Mouse (Mus musculus) spleen, adult 2 months (tissue): ENCODE data around the gene Agk. TPM values are rescaled to one million over a fixed set of nuclear protein-coding genes. Genes with fewer than 3 reads are reported as not detected.

ENCODE experiments used
- DNase-seq, 2 experiments: peaks; one replicate each; pipeline versions ENCODE4 v3.0.0 to v3.0.0-alpha.2; 2012 to 2021; ENCODE audit warnings: low spot score in 2 of 2, low read depth in 1 of 2
- H3K27ac ChIP-seq: fragments of 200-500 bp; 2 replicates; pipeline ENCODE4 v1.5.1; 2012; ENCODE audit warnings: low read length, inconsistent platforms; ENCODE audit not compliant: insufficient read depth
- H3K27me3 ChIP-seq: fragments of 200-500 bp; 2 replicates; pipeline ENCODE4 v1.6.1; 2012; ENCODE audit warnings: mild to moderate bottlenecking, moderate library complexity, low read length, inconsistent platforms; ENCODE audit not compliant: control insufficient read depth, insufficient read depth
- H3K36me3 ChIP-seq: fragments of 200-500 bp; 2 replicates; pipeline ENCODE4 v1.6.1; 2012; ENCODE audit warnings: mild to moderate bottlenecking, low read length, inconsistent platforms; ENCODE audit not compliant: control insufficient read depth, insufficient read depth
- H3K4me1 ChIP-seq: fragments of 200-500 bp; 2 replicates; pipeline ENCODE4 v1.6.1; 2011; ENCODE audit warnings: inconsistent platforms; ENCODE audit not compliant: control insufficient read depth, insufficient read depth, insufficient read length
- H3K4me3 ChIP-seq: fragments of 200-500 bp; 2 replicates; pipeline ENCODE4 v1.5.1; 2011; ENCODE audit warnings: mild to moderate bottlenecking, inconsistent platforms; ENCODE audit not compliant: insufficient read depth, insufficient read length; ENCODE audit errors: extremely low read depth
- CTCF ChIP-seq: fragments of 200-500 bp; IDR thresholded peaks from 2 replicates; pipeline ENCODE4 v1.5.1; 2011; ENCODE audit warnings: mild to moderate bottlenecking, inconsistent platforms; ENCODE audit not compliant: insufficient read depth, insufficient read length, insufficient replicate concordance; ENCODE audit errors: extremely low read depth
- POLR2A ChIP-seq: fragments of 200-500 bp; IDR thresholded peaks from 2 replicates; pipeline ENCODE4 v1.6.1; 2011; ENCODE audit warnings: low read depth, low read length, inconsistent platforms
- WGBS: fragments of 180-500 bp; shearing (Covaris S2); methylation state at CpG from one replicate; pipeline ENCODE4 v1.1.7; 2018; 5-methylcytosine and 5-hydroxymethylcytosine counted together
- polyA plus RNA-seq: library from polyadenylated mRNA; depleted of rRNA; stranded (reverse); fragments of >200 nt; gene quantifications from 2 replicates; pipeline ENCODE4 v1.2.3, GENCODE M21; 2012

Agk gene
- polyA plus RNA-seq, 1 experiment, result 5.1 TPM

DNA sequence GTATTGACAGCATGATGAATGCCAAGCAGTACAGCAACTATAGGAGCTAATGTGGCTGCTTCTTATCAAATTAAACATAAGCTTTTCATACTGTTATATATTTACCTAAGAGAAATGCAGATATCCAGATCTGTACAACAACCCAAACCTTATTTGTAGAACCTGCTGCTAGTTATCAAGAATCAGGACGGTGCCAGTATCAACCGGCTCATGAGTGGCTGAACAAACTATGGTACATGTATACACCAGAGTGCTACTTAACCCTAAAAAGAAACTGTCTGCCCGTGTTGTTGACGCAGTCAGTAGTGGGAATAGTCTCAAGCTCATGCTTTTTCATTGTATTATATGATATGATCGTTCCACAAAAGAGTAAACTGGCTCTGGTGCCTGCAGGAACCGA, 46.1 kb downstream of the Agk start:
- H3K4me1 ChIP-seq, result no peaks in the 10 kb centered on the region
- no peaks in the 10 kb centered on the region for H3K27me3 ChIP-seq
- WGBS, result 92% methylated on average over 6 of the region's 6 CpGs

DNA sequence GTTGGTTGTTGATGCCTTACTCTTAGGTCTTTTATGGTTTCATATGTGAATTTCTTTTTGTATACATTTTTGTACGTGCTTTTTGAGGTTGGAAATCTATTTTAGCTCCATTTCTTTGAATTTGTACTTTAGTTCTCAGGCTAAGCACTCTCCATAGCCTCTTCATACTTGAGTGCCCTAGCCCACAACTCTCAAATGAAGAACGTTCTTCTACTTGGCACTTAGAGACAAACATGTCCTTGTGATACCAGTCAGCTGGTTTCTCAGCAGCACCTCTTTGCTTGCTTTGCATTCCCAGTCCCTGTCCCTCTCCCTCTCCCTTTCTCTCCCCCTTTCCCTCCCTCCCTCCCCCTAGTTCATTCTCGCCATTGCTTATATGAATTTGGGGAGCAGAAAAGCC, 55.2 kb downstream of the Agk start:
- Histone ChIP-seq H3K4me3 (no peak overlapping the region), H3K4me1 (no peaks in the 10 kb centered on the region), H3K36me3 (peaks cover 5% of the 10 kb centered on the region), H3K27me3 (no peaks in the 10 kb centered on the region), H3K27ac (no peak overlapping the region)
- no peak for TF ChIP-seq POLR2A
- TF ChIP-seq CTCF, result no peak
- WGBS, result 82% methylated on average over 3 of the region's 3 CpGs
- DNase-seq, result no peak

More for the DNA sequence above, 46.1 kb downstream of the Agk start:
- no peak overlapping the region for H3K4me3 ChIP-seq
- no peak for DNase-seq
- no peak overlapping the region for H3K27ac ChIP-seq
- TF ChIP-seq POLR2A, result no peak
- TF ChIP-seq CTCF, result no peak
- peaks cover 1% of the 10 kb centered on the region; the same call in 1 of the 2 replicates for H3K36me3 ChIP-seq

DNA sequence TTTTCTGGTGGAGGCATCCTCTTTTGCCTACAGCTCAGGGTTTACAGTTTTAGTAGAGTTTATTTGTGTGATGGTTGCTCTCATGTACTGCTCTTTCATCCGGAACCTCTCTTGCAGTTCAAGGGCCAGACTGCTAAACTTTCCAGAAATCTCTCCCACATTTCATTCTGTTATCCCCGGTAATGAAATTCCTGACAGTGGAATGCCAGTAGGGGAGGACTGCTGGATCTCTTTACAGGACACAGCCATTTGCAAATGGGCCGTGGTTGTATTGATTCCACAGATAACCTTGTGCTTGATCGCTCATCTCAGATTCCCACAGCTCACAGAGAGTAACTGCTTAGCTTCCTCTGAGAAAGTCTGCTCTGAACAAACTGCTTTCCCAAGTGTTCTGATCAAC, 56.9 kb downstream of the Agk start:
- 94% methylated on average over 4 of the region's 4 CpGs for WGBS
- Histone ChIP-seq H3K27ac (no peak overlapping the region), H3K27me3 (no peaks in the 10 kb centered on the region), H3K36me3 (peaks cover 7% of the 10 kb centered on the region), H3K4me1 (no peaks in the 10 kb centered on the region), H3K4me3 (no peak overlapping the region)
- DNase-seq, result no peak
- TF ChIP-seq CTCF (no peak), POLR2A (no peak)

DNA sequence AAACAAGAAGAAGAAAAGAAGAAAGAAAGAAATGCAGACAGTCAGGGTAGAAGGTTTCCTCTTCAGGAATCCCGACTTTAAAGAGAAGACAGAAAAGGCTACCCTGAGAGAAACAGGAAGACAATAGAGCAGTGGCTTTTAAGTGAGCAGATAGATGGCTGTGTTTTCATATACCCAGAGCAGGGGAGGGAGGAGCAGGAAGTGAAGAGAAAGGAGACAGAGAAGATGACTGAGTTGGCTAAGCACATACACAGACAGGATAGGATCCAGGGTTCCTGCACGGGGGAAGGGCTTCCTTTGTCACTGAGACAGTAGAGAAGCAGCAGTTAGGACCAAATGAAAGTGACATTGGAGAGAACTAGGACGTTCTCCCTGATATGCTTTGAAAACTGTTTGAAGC, 60.7 kb downstream of the Agk start:
- TF ChIP-seq POLR2A (no peak), CTCF (no peak)
- Histone ChIP-seq H3K36me3 (peaks cover 10% of the 10 kb centered on the region), H3K4me1 (no peaks in the 10 kb centered on the region), H3K27ac (no peak overlapping the region), H3K27me3 (no peaks in the 10 kb centered on the region), H3K4me3 (no peak overlapping the region)
- 55% methylated on average over 3 of the region's 3 CpGs for WGBS
- DNase-seq, result no peak

DNA sequence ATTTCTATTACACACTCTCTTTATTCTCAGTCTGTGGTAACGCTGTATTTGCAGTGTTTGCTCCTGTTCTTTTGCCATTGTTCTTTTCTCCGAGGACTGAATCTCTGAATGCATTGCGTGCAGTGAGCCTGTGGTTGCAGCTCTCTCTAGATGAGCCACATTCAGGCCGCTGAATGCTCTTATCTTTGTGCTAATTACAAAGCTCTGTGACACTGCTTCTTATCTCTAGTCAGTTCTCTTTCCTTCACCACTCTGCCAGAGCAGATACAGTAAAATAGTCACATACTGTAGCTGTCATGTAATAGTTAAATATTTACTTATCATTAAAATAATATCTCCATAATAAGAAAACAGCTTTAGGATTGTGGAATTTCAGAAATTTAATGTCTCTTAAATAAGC, 63.7 kb downstream of the Agk start:
- no peak overlapping the region for H3K27ac ChIP-seq
- no peaks in the 10 kb centered on the region for H3K27me3 ChIP-seq
- TF ChIP-seq POLR2A, result no peak
- TF ChIP-seq CTCF, result no peak
- no peak for DNase-seq
- no peak overlapping the region for H3K4me3 ChIP-seq
- H3K4me1 ChIP-seq, result no peaks in the 10 kb centered on the region
- peaks cover 7% of the 10 kb centered on the region for H3K36me3 ChIP-seq
- WGBS, result 89% methylated on average over 4 of the region's 4 CpGs

DNA sequence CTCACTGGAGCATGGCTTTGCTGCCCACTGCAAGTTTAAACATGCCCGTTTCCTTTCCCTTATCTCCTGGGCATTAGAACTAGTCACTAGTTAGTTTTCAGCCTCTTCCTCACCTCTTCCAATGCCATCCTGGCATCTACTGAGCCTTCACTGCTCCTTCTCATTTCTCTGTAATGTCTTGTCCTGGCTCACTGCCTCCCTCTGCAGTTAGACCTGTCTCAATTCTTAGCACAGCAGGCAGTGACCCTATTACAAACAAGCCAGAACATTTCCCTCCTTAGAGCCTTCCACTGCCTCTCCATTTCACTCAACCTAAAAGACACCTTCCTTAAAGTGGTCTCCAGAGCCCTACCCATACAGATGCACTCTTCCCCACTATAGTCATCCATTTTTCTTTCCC, 66.0 kb downstream of the Agk start:
- Histone ChIP-seq H3K27ac (no peak overlapping the region), H3K27me3 (no peaks in the 10 kb centered on the region), H3K4me3 (no peak overlapping the region), H3K36me3 (peaks cover 6% of the 10 kb centered on the region), H3K4me1 (no peaks in the 10 kb centered on the region)
- WGBS, result 87% methylated on average over 1 of the region's 1 CpGs
- DNase-seq, result no peak
- TF ChIP-seq CTCF (no peak), POLR2A (no peak)

DNA sequence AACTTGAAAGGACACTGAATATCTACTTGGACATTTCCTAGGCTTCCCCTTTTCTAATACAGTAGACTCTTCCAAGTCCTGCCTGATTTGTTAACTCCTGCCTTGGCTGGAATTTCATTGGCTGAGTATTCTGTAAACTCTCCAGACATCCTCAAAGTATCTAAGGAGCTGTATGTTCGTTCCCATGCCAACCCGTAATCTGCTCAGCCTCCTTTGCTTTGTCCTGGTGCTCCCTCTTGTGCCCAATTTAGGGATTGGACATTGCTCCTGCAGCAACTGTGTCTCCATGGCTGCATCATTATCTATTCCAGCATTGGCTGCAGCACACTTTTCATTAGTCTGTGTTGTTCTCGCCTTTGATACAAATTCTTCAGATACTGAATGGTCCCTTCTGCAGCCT, 68.2 kb downstream of the Agk start:
- WGBS, result 75% methylated on average over 3 of the region's 3 CpGs
- Histone ChIP-seq H3K36me3 (peaks cover 4% of the 10 kb centered on the region; the same call in 1 of the 2 replicates), H3K27me3 (no peaks in the 10 kb centered on the region), H3K27ac (no peak overlapping the region), H3K4me1 (no peaks in the 10 kb centered on the region), H3K4me3 (no peak overlapping the region)
- DNase-seq, result no peak
- TF ChIP-seq POLR2A (no peak), CTCF (peak; percentile 13; the same call in 1 of the 2 replicates)
